Mouse (Mus musculus): ENCODE results near the gene Erc1.

- TF ChIP-seq CTCF (IDR thresholded peaks at IDR 0.05; ENCODE audit: borderline replicate concordance, insufficient read depth, low read length) (no peak), POLR2A (IDR thresholded peaks at IDR 0.05; ENCODE audit: low read depth, low read length) (no peak)
These were observed 271.3 kb downstream of the Erc1 start for GRCm38 (mm10) chr6:119576706-119577105.

Data from embryonic fibroblast, embryonic 13.5 days (primary cell).